Mouse (Mus musculus): Measurements from ENCODE around the gene Sash1.

Sash1 gene

GRCm38 (mm10) chr10:8898831-8899511 is 13.1 kb upstream of the Sash1 start:
- DNase-seq: no peak

- DNase-seq: no peak
Observed at GRCm38 (mm10) chr10:8898099-8898777, 12.4 kb upstream of the Sash1 start.

DNA sequence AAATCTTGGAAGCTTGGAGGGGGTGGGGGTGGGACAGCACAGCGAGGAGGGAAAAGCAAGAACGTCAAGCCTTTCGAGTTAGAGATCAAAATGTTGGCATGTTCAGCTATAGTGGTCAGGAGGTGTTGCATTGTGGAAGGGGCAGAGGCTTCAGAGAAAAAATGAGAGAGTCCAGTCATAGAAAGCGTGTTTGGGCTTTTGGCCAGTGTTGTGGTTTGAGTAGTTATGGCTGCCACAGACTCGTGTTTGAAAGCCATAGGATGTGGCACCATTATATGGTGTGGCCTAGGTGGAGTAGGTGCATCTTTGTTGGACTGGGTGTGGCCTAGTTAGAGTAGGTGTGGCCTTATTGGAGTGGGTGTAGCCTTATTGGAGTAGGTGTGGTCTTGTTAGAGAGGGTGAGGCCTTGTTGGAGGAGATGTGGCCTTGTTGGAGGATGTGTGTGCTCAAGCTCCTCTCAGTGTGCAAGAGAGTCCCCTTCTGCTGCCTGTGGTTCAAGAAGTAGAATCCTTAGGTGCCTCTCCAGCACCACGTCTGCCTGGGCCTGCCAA is 9.2 kb upstream of the Sash1 start:
- no peak for DNase-seq

GRCm38 (mm10) chr10:8890511-8890910 is 4.6 kb upstream of the Sash1 start:
- DNase-seq: no peak

DNA sequence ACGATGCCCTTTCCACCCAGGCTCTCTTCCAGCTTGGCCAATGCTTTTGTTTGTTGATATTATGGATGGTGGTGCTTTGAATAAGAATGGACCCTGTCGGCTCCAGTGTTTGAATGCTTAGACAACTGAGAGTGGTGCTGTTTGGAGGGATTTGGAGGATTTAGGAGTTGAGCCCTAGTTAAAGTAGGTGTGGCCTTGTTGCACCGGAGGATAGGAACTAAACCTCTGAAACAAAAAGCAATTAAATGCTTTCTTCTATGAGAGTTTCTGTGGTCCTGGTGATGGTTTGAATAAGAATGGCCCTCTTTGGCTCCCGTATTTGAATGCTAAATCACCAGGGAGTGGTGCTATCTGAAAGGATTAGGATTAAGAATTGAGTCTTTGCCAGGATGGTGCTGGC is 3.5 kb upstream of the Sash1 start:
- no peak for DNase-seq

GRCm38 (mm10) chr10:8886528-8886854 is 621 bp upstream of the Sash1 start:
- DNase-seq: no peak

GRCm38 (mm10) chr10:8885201-8885600 is 669 bp downstream of the Sash1 start:
- no peak for DNase-seq

DNA sequence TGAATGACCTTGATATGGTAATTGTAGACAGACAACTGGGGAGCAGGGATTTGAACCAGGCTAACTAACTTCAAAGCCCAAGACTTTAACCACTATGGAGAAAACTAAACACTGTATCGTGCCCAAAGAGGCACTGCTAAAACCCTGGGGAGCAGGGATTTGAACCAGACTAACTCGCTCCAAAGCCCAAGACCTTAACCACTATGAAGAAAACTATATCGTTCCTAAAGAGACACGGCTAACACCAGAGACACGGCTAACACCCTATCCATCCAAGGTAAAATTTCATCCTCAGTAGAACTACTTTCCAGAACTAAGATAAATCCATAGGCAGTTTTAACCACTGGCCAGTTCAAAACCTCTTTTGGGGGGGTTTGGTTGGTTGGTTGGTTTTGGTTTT is 1.3 kb downstream of the Sash1 start:
- no peak for DNase-seq

GRCm38 (mm10) chr10:8883686-8884085 is 2.2 kb downstream of the Sash1 start:
- DNase-seq: no peak

GRCm38 (mm10) chr10:8881736-8882135 is 4.1 kb downstream of the Sash1 start:
- no peak for DNase-seq

DNA sequence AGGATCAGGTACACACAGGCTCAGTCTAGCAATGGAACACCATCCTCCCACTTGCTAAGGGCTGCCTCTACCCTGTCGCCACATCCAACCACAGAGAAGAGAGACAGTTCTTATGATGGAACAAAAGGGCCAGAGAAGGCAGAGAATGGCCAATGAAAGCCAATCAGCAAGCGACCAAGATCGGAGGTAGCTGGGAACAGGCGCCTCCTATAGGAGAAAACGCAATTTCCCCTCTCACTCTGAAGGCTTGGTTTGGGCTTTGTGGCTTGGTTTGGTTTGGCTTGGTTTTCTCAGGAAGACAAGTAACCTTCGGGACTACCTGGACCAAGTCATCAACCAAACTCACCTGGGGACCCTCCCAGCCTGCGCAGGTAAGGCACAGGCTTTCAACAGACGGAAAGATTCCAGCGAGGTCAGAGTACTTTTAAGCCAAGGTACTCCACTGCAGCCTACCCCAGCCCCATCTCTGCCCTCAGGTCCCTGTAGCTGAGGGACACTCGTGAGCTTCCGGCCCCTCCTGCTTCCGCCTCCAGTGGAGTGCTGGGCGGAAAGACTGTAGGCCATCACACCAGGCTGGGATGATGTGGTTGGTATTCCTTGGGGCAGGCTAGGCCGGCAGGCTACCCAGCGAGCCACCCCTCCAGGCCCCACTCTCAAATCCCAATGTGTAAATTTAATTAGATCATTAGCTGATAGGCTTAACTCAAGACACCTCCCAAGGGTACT is 4.8 kb downstream of the Sash1 start:
- no peak for DNase-seq

DNA sequence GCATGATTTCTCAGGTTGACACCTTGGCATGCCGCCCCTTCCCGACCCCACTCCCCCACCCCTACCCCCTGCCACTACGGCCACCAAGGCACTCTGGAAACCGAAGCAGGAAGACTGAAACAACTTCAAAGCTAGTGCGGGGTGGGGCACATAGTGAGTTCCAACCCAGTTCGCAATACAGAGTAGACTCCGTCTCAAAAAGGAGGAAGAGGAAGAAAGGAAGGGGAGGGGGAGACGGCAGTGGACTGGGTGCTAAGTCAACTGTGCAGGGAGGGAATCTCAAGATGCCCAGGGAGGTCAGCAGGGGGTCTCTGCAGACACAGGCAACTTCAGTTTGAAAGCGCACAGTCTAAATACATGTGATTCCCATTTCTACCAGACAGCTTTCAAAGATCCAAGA is 7.0 kb downstream of the Sash1 start:
- DNase-seq: no peak

- DNase-seq: no peak
Observed at GRCm38 (mm10) chr10:8878381-8878780, 7.5 kb downstream of the Sash1 start.

GRCm38 (mm10) chr10:8873631-8874370 is 12.1 kb downstream of the Sash1 start:
- peak; percentile 34 for DNase-seq

DNA sequence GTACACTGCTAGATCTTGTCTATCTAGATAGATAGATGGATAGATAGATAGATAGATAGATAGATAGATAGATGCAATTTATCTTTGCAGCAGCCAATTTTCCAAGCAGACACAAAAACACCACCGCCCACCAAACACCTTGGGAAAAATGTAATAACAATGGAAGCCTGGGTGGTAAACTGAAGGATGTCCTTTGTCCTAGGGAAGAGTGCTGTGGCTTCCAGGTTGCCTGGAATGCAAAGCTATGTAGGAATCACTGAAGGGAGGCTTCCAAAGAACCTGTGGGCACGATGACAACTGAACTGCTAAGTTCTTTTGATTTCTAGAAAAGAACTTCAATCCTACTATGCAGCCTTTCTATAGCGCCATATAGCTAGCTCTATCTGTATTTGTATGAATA is 13.1 kb downstream of the Sash1 start:
- no peak for DNase-seq

GRCm38 (mm10) chr10:8871935-8872334 is 13.9 kb downstream of the Sash1 start:
- no peak for DNase-seq

- peak; percentile 32 for DNase-seq
Observed at GRCm38 (mm10) chr10:8870368-8870767, 15.5 kb downstream of the Sash1 start.

DNA sequence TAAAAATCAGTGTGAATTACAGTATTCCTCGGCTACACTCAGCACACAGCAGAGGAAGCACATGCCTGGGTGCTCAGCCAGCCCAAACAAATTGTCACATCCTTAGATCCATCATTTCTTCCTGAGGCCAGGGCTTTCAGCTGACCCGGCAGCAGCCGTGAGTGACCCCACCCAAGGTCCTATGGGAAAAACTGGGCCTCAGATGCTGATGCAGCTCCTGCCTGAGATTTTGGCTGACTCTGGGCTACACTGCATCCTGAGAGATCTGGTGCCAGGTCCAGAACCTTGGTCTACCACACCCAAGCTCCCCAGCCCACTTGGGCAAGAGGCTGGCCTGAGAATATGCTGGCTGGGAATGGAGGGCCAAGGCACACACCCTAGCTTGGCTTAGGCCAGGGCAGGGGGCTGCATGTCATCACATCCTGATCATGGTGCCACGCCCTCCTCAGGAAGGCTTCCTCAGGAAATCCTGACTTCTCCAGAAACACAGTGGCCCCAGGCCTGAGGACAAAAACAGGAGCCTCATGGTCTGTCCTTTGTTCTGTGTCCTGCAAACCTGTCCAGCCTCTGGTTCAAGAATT is 19.7 kb downstream of the Sash1 start:
- peak; percentile 77 for DNase-seq

DNA sequence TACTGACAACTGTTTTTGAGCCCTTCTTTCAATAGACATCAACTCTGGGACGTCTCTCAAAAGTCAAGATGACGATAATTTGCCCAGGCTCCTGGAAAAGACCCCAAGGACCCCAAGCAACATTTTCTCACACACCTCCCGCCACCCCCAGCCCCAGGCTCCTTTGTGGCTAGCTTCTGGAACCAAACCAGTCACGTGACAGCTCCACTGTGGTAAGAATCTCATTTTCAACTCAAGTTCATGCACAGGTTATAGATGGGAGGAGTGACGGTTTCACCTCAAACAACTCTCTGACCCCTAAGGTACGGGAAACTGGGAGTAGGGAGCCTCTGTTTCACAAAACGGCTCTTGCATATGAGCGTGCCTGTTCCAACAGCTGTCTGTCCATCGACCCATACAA is 25.2 kb downstream of the Sash1 start:
- no peak for DNase-seq

- DNase-seq: no peak
Observed at GRCm38 (mm10) chr10:8858718-8859117, 27.2 kb downstream of the Sash1 start.

DNA sequence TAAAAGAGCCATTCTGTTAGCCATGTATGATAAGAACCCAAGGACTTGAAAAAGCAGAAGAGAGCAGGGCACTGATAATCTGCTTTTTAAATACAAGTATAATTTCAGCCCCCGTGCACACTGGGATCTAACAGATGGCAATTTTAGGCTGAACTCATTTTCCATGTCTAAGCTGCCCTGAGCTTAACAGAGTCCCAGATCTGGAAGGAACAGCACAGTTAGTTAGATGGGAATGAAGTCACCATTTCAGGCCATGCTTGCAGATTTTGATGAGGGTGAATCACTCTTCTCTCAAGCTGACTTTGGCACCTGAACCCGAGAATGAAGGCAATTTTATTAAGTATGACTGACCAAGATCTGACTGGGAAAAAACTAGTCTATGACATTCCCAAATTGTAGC is 28.9 kb downstream of the Sash1 start:
- DNase-seq: no peak

GRCm38 (mm10) chr10:8853326-8853725 is 32.5 kb downstream of the Sash1 start:
- no peak for DNase-seq

DNA sequence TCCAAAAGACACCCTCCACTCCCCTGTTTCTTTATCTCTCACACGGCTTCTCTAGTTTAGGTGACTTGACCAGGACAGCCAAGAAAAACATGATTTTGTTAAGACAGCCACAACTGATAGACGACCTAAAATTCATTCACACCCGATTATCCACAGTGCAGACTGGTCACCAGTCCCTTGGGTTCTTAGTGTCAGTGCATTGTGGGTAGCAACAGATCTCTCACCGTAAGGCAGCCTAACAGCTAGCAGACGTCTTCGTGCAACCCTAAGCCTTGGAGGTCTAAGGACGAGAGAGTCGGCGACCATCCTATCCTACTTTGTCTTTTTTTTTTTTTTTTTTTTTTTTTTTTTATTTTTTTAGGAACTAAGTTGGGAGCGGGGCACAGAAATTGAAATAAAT is 34.2 kb downstream of the Sash1 start:
- no peak for DNase-seq

Data from kidney, postnatal 10 days (tissue).